Mouse (Mus musculus) myocyte (in vitro differentiated cells): ENCODE data around the gene Krtap4-1.
"Not testable (repeated sequence)": the region's sequence is repeated elsewhere in the genome, so short reads cannot be mapped to it uniquely, and the experiment has no call there.

ENCODE experiments used
- E2F4 ChIP-seq: IDR thresholded peaks from one replicate; pipeline ENCODE4 v1.6.1; 2011; ENCODE audit warnings: mild to moderate bottlenecking, control low read depth, moderate library complexity; ENCODE audit not compliant: insufficient read depth
- MYOG ChIP-seq, 3 experiments: IDR thresholded peaks; one replicate each; pipeline ENCODE4 v1.6.1; 2011; ENCODE audit warnings: control low read depth in 2 of 3, low read depth in 2 of 3, mild to moderate bottlenecking in 2 of 3; ENCODE audit not compliant: insufficient read length in 2 of 3, control insufficient read depth in 1 of 3, insufficient read depth in 1 of 3
- POLR2A ChIP-seq: IDR thresholded peaks from one replicate; pipeline ENCODE4 v1.6.1; 2011; ENCODE audit warnings: low read depth, mild to moderate bottlenecking, control low read depth, moderate library complexity; ENCODE audit not compliant: insufficient read length
- POLR2AphosphoS2 ChIP-seq: IDR thresholded peaks from one replicate; pipeline ENCODE4 v1.6.1; 2011; ENCODE audit warnings: low read depth, control low read depth; ENCODE audit not compliant: insufficient read length
- SRF ChIP-seq: IDR thresholded peaks from one replicate; pipeline ENCODE4 v1.6.1; 2011; ENCODE audit warnings: low read depth; ENCODE audit not compliant: control insufficient read depth, insufficient read length
- TCF12 ChIP-seq: IDR thresholded peaks from one replicate; pipeline ENCODE4 v1.6.1; 2011; ENCODE audit warnings: mild to moderate bottlenecking, control low read depth; ENCODE audit not compliant: poor library complexity, insufficient read depth, severe bottlenecking
- USF1 ChIP-seq: IDR thresholded peaks from one replicate; pipeline ENCODE4 v1.6.1; 2011; ENCODE audit warnings: low read depth, mild to moderate bottlenecking, control low read depth, moderate library complexity

- not testable (repeated sequence) for TF ChIP-seq USF1; POLR2AphosphoS2; TCF12; SRF; POLR2A; E2F4; MYOG (IDR thresholded peaks at IDR 0.05; ENCODE audit: control insufficient read depth in 1 of 3, insufficient read depth in 1 of 3, insufficient read length in 2 of 3, low read depth in 2 of 3)
Observed at GRCm38 (mm10) chr11:99603208-99603607, 24.8 kb downstream of the Krtap4-1 start, which contains the start of gene Gm11938.
